Mouse (Mus musculus): Measurements from ENCODE around the gene Gm28042. TPM values are rescaled to one million over a fixed set of nuclear protein-coding genes. Genes with fewer than 3 reads are reported as not detected.

Gm28042 gene
- polyA plus RNA-seq, 1 experiment from 2014 or later, result 4.3 TPM

- Histone ChIP-seq H3K36me3 (no peaks in the 10 kb centered on the region), H3K27me3 (no peaks in the 10 kb centered on the region), H3K4me1 (peaks cover 7% of the 10 kb centered on the region; the same call in 1 of the 2 replicates), H3K27ac (no peak overlapping the region), H3K9me3 (no peaks in the 10 kb centered on the region), H3K4me2 (replicated peaks) (no peak overlapping the region), H3K4me3 (no peak overlapping the region), H3K9ac (no peak overlapping the region)
- no peak for ATAC-seq (ENCODE audit: low FRiP score, low read depth)
- WGBS, result 79% methylated on average over 17 of the region's 17 CpGs
These were observed 63.7 kb downstream of the Gm28042 start for GRCm38 (mm10) chr2:120090979-120091378.

Small RNAs within 50 kb of the gene (microRNA-seq; reads per million reads assigned to microRNA genes)
- gene Mir7665, result not detected

Other genes starting within 250 kb of the Gm28042 start
- gene Rpap1, start 240.0 kb upstream of the Gm28042 start, polyA plus RNA-seq (2015; fragmentation: Nextera tagmentation; extraction: Ambion mirVana), result 28.5 and 30.2 TPM in 2 replicates
- 29.6 and 32.3 TPM in 2 replicates for gene Tyro3, start 229.8 kb upstream of the Gm28042 start, polyA plus RNA-seq (2015; fragmentation: Nextera tagmentation; extraction: Ambion mirVana)
- gene Mga, start 130.3 kb upstream of the Gm28042 start, polyA plus RNA-seq (2015; fragmentation: Nextera tagmentation; extraction: Ambion mirVana), result 36.3 and 37.3 TPM in 2 replicates
- 3.8 and 3.9 TPM in 2 replicates for gene Mapkbp1, start 54.8 kb upstream of the Gm28042 start, polyA plus RNA-seq (2015; fragmentation: Nextera tagmentation; extraction: Ambion mirVana)
- gene Jmjd7, start within 50 bp of the Gm28042 start, polyA plus RNA-seq (2015; fragmentation: Nextera tagmentation; extraction: Ambion mirVana), result 23.1 and 24.2 TPM in 2 replicates
- 2.4 and 3.2 TPM in 2 replicates for gene Pla2g4b, start 5.9 kb downstream of the Gm28042 start, polyA plus RNA-seq (2015; fragmentation: Nextera tagmentation; extraction: Ambion mirVana)
- 40.4 and 47.4 TPM in 2 replicates for gene Ehd4, start 127.1 kb downstream of the Gm28042 start, polyA plus RNA-seq (2015; fragmentation: Nextera tagmentation; extraction: Ambion mirVana)
- 0.10 and 0.19 TPM in 2 replicates for gene Pla2g4e, start 217.8 kb downstream of the Gm28042 start, polyA plus RNA-seq (2015; fragmentation: Nextera tagmentation; extraction: Ambion mirVana)